Mouse (Mus musculus): ENCODE measurements at regions not wholly inside any gene's neighbourhood (a gene's known extent, or its start where the extent isn't known, plus 50 kb on each side); places are given as distances from the start of the nearest gene placed in this dataset.
A peak's percentile ranks its signal among the peaks of the same experiment; 100 is the strongest.
"Not testable (repeated sequence)": the region's sequence is repeated elsewhere in the genome, so short reads cannot be mapped to it uniquely, and the experiment has no call there.

DNA sequence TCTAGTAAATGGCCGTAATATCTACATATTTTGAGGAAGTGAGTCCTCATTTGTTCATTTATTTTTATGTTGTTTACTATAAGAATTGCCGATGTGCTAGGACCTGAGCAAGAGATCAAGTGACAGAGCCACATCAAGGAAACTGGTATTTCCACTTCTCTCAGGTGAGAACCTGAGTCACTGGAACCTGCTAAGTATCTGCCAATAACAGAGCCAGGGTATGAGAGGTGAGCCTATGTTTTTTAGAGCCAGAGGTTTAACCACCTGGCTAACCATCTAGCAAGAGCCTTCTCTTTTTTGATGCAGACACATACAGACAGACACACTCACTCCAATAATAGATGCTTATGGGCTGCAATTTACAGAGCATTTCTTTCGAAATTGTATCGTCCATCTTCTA is 101.2 kb upstream of the Fam78b start:
- DNase-seq (ENCODE audit: low spot score): no peak

GRCm38 (mm10) chr1:166900441-166901161 is 100.6 kb upstream of the Fam78b start:
- DNase-seq (ENCODE audit: low spot score): no peak

- DNase-seq (ENCODE audit: low spot score): no peak
Observed at GRCm38 (mm10) chr1:166901574-166901973, 99.6 kb upstream of the Fam78b start.

DNA sequence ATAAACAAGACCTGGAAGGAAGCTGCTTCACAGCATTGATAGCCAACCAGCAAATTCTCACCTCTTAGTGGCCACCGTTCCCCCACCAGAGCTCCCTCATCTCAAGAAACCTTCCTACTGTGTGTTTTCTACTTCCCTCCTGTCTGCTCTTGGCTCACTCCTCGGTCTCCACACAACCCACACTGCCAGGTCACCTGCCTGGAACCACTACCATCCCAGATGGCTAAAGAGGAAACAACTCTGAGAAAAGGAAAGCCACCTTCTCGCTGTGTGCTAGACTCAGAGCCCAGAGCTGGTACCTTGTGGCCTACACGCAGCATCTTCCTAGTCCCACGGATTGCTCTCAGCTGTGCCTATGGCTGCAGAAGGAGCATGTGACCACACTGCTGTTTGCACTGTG is 97.8 kb upstream of the Fam78b start:
- DNase-seq (ENCODE audit: low spot score): no peak

GRCm38 (mm10) chr1:166908231-166908805 is 92.9 kb upstream of the Fam78b start:
- DNase-seq (ENCODE audit: low spot score): no peak

- DNase-seq (ENCODE audit: low spot score): not testable (repeated sequence)
Observed at GRCm38 (mm10) chr1:166912195-166912594, 89.0 kb upstream of the Fam78b start.

GRCm38 (mm10) chr1:166922911-166923712 is 78.1 kb upstream of the Fam78b start:
- no peak for DNase-seq (ENCODE audit: low spot score)

- DNase-seq (ENCODE audit: low spot score): no peak
Observed at GRCm38 (mm10) chr1:166923713-166923975, 77.6 kb upstream of the Fam78b start.

GRCm38 (mm10) chr1:166924126-166924525 is 77.1 kb upstream of the Fam78b start:
- no peak for DNase-seq (ENCODE audit: low spot score)

GRCm38 (mm10) chr1:166926078-166926477 is 75.1 kb upstream of the Fam78b start:
- DNase-seq (ENCODE audit: low spot score): no peak

DNA sequence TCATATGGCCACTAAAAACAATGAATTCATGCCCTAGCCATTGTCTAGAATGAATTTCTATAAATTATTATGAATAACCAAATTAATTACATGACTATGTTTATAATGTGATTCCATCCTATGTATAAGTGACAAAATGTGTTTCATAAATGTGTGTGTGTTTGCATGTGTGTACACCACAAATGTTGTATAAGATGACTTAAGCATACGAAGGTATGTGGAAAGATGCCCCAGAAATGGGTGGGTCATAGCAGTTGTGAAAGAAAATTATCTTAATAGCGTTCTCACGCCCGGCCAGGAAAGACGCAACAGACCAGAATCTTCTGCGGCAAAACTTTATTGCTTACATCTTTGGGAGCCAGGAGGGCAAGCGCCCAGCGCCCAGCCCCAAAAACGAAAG is 61.5 kb upstream of the Fam78b start:
- DNase-seq (ENCODE audit: low spot score): not testable (repeated sequence)

DNA sequence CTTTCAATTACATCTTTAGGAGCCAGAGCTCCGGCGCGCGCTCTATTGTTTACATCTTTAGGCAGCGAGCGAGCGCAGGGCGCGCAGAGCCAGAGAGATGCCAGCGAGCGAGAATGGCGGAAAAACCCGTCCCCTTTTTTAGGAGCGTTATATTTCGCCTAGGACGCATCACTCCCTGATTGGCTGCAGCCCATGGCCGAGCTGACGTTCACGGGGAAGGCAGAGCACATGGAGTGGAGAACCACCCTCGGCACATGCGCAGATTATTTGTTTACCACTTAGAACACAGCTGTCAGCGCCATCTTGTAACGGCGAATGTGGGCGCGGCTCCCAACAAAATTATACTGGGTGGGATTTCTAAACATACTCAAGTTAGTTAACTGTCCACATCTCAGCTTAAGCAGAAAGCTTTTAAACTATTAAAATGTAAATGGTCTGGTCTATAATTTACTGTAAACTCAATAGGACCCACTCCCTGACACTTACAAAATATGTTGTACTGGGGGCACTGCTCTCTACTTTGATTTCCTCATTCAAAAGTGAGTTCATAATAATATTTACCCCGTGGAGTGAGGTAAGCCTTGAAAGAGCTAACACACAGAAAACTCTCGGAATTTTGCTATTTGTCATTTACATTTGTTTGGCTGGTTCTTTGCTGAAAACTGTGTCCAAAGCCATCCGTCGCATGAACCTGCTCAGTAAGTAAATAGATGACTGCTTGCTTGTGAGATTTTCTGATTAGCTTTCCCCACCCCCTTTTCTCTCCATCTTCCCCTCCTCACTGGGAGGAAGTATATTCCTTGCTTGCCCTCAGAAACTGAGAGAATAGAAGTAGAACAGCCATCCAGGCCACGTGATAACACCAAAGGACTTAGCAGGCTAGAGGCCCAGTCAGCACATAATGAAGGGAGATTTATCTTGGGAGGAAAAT is 60.8 kb upstream of the Fam78b start:
- not testable (repeated sequence) for DNase-seq (ENCODE audit: low spot score)

GRCm38 (mm10) chr1:166942201-166942600 is 59.0 kb upstream of the Fam78b start:
- peak; percentile 7 for DNase-seq (ENCODE audit: low spot score)

DNA sequence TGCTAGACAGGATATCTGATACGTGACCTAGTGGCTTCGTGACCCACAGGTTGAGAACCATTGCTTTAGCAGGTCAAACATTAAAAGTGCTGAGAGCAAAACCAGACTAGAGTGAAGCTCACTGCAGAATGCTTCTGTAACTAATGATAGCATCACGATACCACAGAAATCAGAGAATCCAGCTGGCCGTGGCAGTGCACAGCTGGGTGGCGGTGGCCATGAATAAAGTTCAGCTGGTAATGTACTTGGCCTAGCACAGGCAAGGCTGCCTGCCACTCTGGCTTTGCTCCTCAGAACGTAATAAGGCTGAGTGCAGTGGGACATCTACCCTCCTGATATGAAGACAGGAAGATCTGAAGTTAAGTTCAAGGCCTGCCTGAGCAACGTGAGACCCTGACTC is 56.7 kb upstream of the Fam78b start:
- DNase-seq (ENCODE audit: low spot score): no peak

- DNase-seq (ENCODE audit: low spot score): no peak
Observed at GRCm38 (mm10) chr1:166947844-166948702, 53.1 kb upstream of the Fam78b start.
